Mouse (Mus musculus): ENCODE results near the gene Olfr720. TPM values are rescaled to one million over a fixed set of nuclear protein-coding genes. Genes with fewer than 3 reads are reported as not detected.

The Olfr720 gene
- not detected in 2 replicates for polyA plus RNA-seq (2015; fragmentation: Nextera tagmentation; extraction: Ambion mirVana)

GRCm38 (mm10) chr14:14186738-14187137 is at the start of gene Olfr720:
Gene Olfr720 (minus strand): TSS chr14:14186838.
- no peaks in the 10 kb centered on the region for H3K27me3 ChIP-seq (ENCODE audit: control insufficient read depth, insufficient read depth, low read depth, low read length)
- no peaks in the 10 kb centered on the region for H3K9me3 ChIP-seq (ENCODE audit: control insufficient read depth, low read length)
- H3K4me1 ChIP-seq (replicated peaks; ENCODE audit: control insufficient read depth, insufficient read depth, low read length) = no peaks in the 10 kb centered on the region
- H3K36me3 ChIP-seq (ENCODE audit: control insufficient read depth, insufficient read depth, low read length) = no peaks in the 10 kb centered on the region
- WGBS = 41% methylated on average over 4 of the region's 4 CpGs
- no peak within 1 kb of the TSS for H3K4me2 ChIP-seq (ENCODE audit: low read depth, low read length)
- ATAC-seq (ENCODE audit: low read depth) = no peak
- H3K9ac ChIP-seq (ENCODE audit: low read length) = no peak within 1 kb of the TSS
- no peak within 1 kb of the TSS for H3K27ac ChIP-seq (ENCODE audit: low read length)
- H3K4me3 ChIP-seq (ENCODE audit: low read length) = no peak within 1 kb of the TSS

Other genes with a start within 250 kb of the Olfr720 start
- gene Atxn7, start 225.4 kb downstream of the Olfr720 start, polyA plus RNA-seq (2015; fragmentation: Nextera tagmentation; extraction: Ambion mirVana) = 4.0 and 4.3 TPM in 2 replicates
- gene Thoc7, start 225.0 kb downstream of the Olfr720 start, polyA plus RNA-seq (2015; fragmentation: Nextera tagmentation; extraction: Ambion mirVana) = 165 and 166 TPM in 2 replicates
- 205 and 209 TPM in 2 replicates for gene Psmd6, start 65.9 kb downstream of the Olfr720 start, polyA plus RNA-seq (2015; fragmentation: Nextera tagmentation; extraction: Ambion mirVana)
- gene Olfr31, start 136.0 kb upstream of the Olfr720 start, polyA plus RNA-seq (2015; fragmentation: Nextera tagmentation; extraction: Ambion mirVana) = not detected in 2 replicates
- 9.9 and 12.5 TPM in 2 replicates for gene Il3ra, start 159.4 kb upstream of the Olfr720 start, polyA plus RNA-seq (2015; fragmentation: Nextera tagmentation; extraction: Ambion mirVana)
- not detected in 2 replicates for gene Olfr721-ps1, start 214.5 kb upstream of the Olfr720 start, polyA plus RNA-seq (2015; fragmentation: Nextera tagmentation; extraction: Ambion mirVana)